Comparison of ENCODE assay signal across 28 mouse cellular contexts in genomic region chr6:82111111-82111510, GRCm38 (mm10).
DNase-seq lines count a peak whose midpoint lies in the region; ATAC-seq and TF ChIP-seq lines count a peak whose summit lies in the region.
"Had no signal": no experiment of that assay in that cellular context is flagged by ENCODE, and none has a peak within 500 bp of the region (broad histone marks: within the 10 kb centered on the region; RNA-seq: fewer than 3 reads in every experiment).

No protein-coding gene starts in this region.

- peak overlapping the region; percentile 69 for H3K27ac ChIP-seq in lung, postnatal 0 days (ENCODE audit: low read length)
- peak overlapping the region; percentile 75 for H3K27ac ChIP-seq in stomach, embryonic 16.5 days (ENCODE audit: low read length)
- H3K27ac ChIP-seq: embryonic facial prominence, embryonic 10.5 days; forebrain, embryonic 12.5 days; hindbrain, embryonic 12.5 days; hindbrain, postnatal 0 days; kidney, postnatal 0 days; limb, embryonic 10.5 days; limb, embryonic 15.5 days; liver, embryonic 14.5 days; midbrain, embryonic 13.5 days had no signal

- no peaks in the 10 kb centered on the region for H3K27me3 ChIP-seq in lung, postnatal 0 days (replicated peaks; ENCODE audit: insufficient read depth, low read length)
- H3K27me3 ChIP-seq in stomach, embryonic 16.5 days (ENCODE audit: control insufficient read depth, insufficient read depth, low read length), result no peaks in the 10 kb centered on the region
- H3K27me3 ChIP-seq: embryonic facial prominence, embryonic 15.5 days; forebrain, embryonic 12.5 days; hindbrain, embryonic 12.5 days; limb, embryonic 15.5 days; midbrain, embryonic 13.5 days had no signal

- no peak overlapping the region for H3K9ac ChIP-seq in lung, postnatal 0 days (replicated peaks; ENCODE audit: low read depth)
- no peak overlapping the region for H3K9ac ChIP-seq in stomach, embryonic 16.5 days (ENCODE audit: low read length)
- H3K9ac ChIP-seq: embryonic facial prominence, embryonic 15.5 days; forebrain, embryonic 12.5 days; hindbrain, embryonic 12.5 days; limb, embryonic 15.5 days; liver, embryonic 14.5 days; midbrain, embryonic 13.5 days had no signal

- H3K4me2 ChIP-seq in lung, postnatal 0 days (replicated peaks; ENCODE audit: low read depth, low read length), result no peak overlapping the region
- no peak overlapping the region for H3K4me2 ChIP-seq in stomach, embryonic 16.5 days (ENCODE audit: low read depth, low read length)
- H3K4me2 ChIP-seq: embryonic facial prominence, embryonic 15.5 days; forebrain, embryonic 12.5 days; heart, embryonic 11.5 days; hindbrain, embryonic 12.5 days; limb, embryonic 15.5 days; midbrain, embryonic 13.5 days had no signal

- TF ChIP-seq CTCF in lung, postnatal 0 days (IDR thresholded peaks at IDR 0.05), result no peak

- no peaks in the 10 kb centered on the region for H3K36me3 ChIP-seq in lung, postnatal 0 days (ENCODE audit: insufficient read depth, low read length)
- no peaks in the 10 kb centered on the region for H3K36me3 ChIP-seq in stomach, embryonic 16.5 days (ENCODE audit: control insufficient read depth, insufficient read depth, low read length)
- H3K36me3 ChIP-seq: embryonic facial prominence, embryonic 10.5 days; embryonic facial prominence, embryonic 15.5 days; forebrain, embryonic 12.5 days; G1E; hindbrain, embryonic 12.5 days; limb, embryonic 10.5 days; limb, embryonic 15.5 days; midbrain, embryonic 13.5 days had no signal

- no peak for TF ChIP-seq EP300 in lung, postnatal 0 days (IDR thresholded peaks at IDR 0.05)

- H3K4me1 ChIP-seq in lung, postnatal 0 days (ENCODE audit: insufficient read depth, low read depth, low read length), result no peaks in the 10 kb centered on the region
- peaks cover 5% of the 10 kb centered on the region; the same call in 1 of the 2 replicates for H3K4me1 ChIP-seq in stomach, embryonic 16.5 days (ENCODE audit: control insufficient read depth, insufficient read depth, low read length)
- H3K4me1 ChIP-seq: hindbrain, embryonic 12.5 days; limb, embryonic 15.5 days; midbrain, embryonic 13.5 days had no signal

- DNase-seq in kidney, adult 9 months, result peak; percentile 54
- DNase-seq in kidney, postnatal 10 days, result no peak
- DNase-seq in lung, postnatal 0 days (ENCODE audit: low spot score), result no peak
- no peak for DNase-seq in lung, postnatal 14 days
- peak; percentile 37 for DNase-seq in R1 (ENCODE audit: low read depth, low spot score)
- no peak for DNase-seq in cerebellum, postnatal 10 days
- DNase-seq in right cerebral cortex, postnatal 36 days (ENCODE audit: low spot score in 2 of 2), result no peak
- DNase-seq: B cell, adult 2 months; cerebellum, adult 2 months; cerebellum, postnatal 25 days; gastrocnemius, postnatal 14 days; heart, postnatal 36 days; kidney, adult 18-20 months; layer of hippocampus, adult 9-11 months had no signal

- H3K4me3 ChIP-seq in lung, postnatal 0 days (ENCODE audit: low read depth, low read length), result no peak overlapping the region
- no peak overlapping the region for H3K4me3 ChIP-seq in stomach, embryonic 16.5 days (replicated peaks; ENCODE audit: low read length)
- H3K4me3 ChIP-seq: embryonic facial prominence, embryonic 10.5 days; embryonic facial prominence, embryonic 15.5 days; forebrain, embryonic 12.5 days; hindbrain, embryonic 12.5 days; limb, embryonic 10.5 days; limb, embryonic 15.5 days; megakaryocyte, embryonic 14.5 days; midbrain, embryonic 13.5 days had no signal

- H3K9me3 ChIP-seq in lung, postnatal 0 days (ENCODE audit: low read length), result no peaks in the 10 kb centered on the region
- no peaks in the 10 kb centered on the region for H3K9me3 ChIP-seq in stomach, embryonic 16.5 days (replicated peaks; ENCODE audit: control insufficient read depth, low read length)
- H3K9me3 ChIP-seq: embryonic facial prominence, embryonic 10.5 days; embryonic facial prominence, embryonic 15.5 days; forebrain, embryonic 12.5 days; hindbrain, embryonic 12.5 days; limb, embryonic 10.5 days; limb, embryonic 15.5 days; megakaryocyte, embryonic 14.5 days; midbrain, embryonic 13.5 days had no signal

- WGBS in lung, postnatal 0 days, result 84% methylated on average over 1 of the region's 1 CpGs
- WGBS in stomach, embryonic 16.5 days, result 94% methylated on average over 1 of the region's 1 CpGs

- no peak for ATAC-seq in lung, postnatal 0 days
- no peak for ATAC-seq in stomach, embryonic 16.5 days (ENCODE audit: insufficient read depth, low FRiP score)
- ATAC-seq: hindbrain, postnatal 0 days; midbrain, embryonic 13.5 days had no signal

Comparison
In these comparisons a context has a peak if more than half of its experiments do, and no peak if none do; other contexts are left out.
1. DNase-seq: peak in kidney, adult 9 months (single experiment) and R1 (single experiment); none in kidney, postnatal 10 days (single experiment), lung, postnatal 0 days (single experiment), lung, postnatal 14 days (single experiment), cerebellum, postnatal 10 days (0 of 2) and right cerebral cortex, postnatal 36 days (0 of 2).